Mouse (Mus musculus) C2C12 (cell line): ENCODE data around the gene Bcl6b. TPM values are rescaled to one million over a fixed set of nuclear protein-coding genes. Genes with fewer than 3 reads are reported as not detected.

ENCODE experiments used
- H3K27me3 ChIP-seq: one replicate; pipeline ENCODE4 v1.6.1; 2011; ENCODE audit not compliant: control insufficient read depth, insufficient read depth, insufficient read length
- H3K36me3 ChIP-seq: one replicate; pipeline ENCODE4 v1.6.1; 2011; ENCODE audit not compliant: control insufficient read depth, insufficient read depth
- H3K4me3 ChIP-seq: one replicate; pipeline ENCODE4 v1.5.1; 2011; ENCODE audit warnings: mild to moderate bottlenecking, control low read depth; ENCODE audit not compliant: poor library complexity, insufficient read depth, severe bottlenecking
- H3K79me2 ChIP-seq: one replicate; pipeline ENCODE4 v1.6.1; 2011; ENCODE audit not compliant: control insufficient read depth, insufficient read depth
- H3K79me3 ChIP-seq: one replicate; pipeline ENCODE4 v1.6.1; 2011; ENCODE audit warnings: low read depth, control low read depth
- H3ac ChIP-seq: one replicate; pipeline ENCODE3; 2011; ENCODE audit warnings: low read depth; ENCODE audit not compliant: control insufficient read depth, insufficient read length
- CEBPB ChIP-seq: IDR thresholded peaks from one replicate; pipeline ENCODE4 v1.6.1; 2011; ENCODE audit warnings: low read depth, mild to moderate bottlenecking, control low read depth, moderate library complexity
- CTCF ChIP-seq: IDR thresholded peaks from one replicate; pipeline ENCODE4 v1.5.1; 2011; ENCODE audit not compliant: control insufficient read depth, insufficient read depth, insufficient read length
- FOSL1 ChIP-seq: IDR thresholded peaks from one replicate; pipeline ENCODE4 v1.8.0; 2011; ENCODE audit warnings: mild to moderate bottlenecking, low read length; ENCODE audit not compliant: poor library complexity, insufficient read depth, severe bottlenecking
- MAX ChIP-seq: IDR thresholded peaks from one replicate; pipeline ENCODE4 v1.6.1; 2011; ENCODE audit warnings: mild to moderate bottlenecking, control low read depth
- MYOD1 ChIP-seq: IDR thresholded peaks from one replicate; pipeline ENCODE4 v1.6.1; 2011; ENCODE audit warnings: low read depth; ENCODE audit not compliant: control insufficient read depth, insufficient read length
- MYOG ChIP-seq: IDR thresholded peaks from one replicate; pipeline ENCODE4 v1.6.1; 2011; ENCODE audit not compliant: control insufficient read depth, insufficient read length; ENCODE audit errors: extremely low read depth
- USF1 ChIP-seq: IDR thresholded peaks from one replicate; pipeline ENCODE4 v1.6.1; 2011; ENCODE audit warnings: low read depth, mild to moderate bottlenecking, control low read depth, moderate library complexity
- polyA plus RNA-seq: library from polyadenylated mRNA; unstranded; fragments of >200 nt; fragmentation: generic; extraction: Trizol; gene quantifications from one replicate; pipeline ENCODE4 v1.2.1, GENCODE M21; 2012; ENCODE audit warnings: missing spikeins

Bcl6b gene
- polyA plus RNA-seq, 1 experiment = 9.3 TPM

DNA sequence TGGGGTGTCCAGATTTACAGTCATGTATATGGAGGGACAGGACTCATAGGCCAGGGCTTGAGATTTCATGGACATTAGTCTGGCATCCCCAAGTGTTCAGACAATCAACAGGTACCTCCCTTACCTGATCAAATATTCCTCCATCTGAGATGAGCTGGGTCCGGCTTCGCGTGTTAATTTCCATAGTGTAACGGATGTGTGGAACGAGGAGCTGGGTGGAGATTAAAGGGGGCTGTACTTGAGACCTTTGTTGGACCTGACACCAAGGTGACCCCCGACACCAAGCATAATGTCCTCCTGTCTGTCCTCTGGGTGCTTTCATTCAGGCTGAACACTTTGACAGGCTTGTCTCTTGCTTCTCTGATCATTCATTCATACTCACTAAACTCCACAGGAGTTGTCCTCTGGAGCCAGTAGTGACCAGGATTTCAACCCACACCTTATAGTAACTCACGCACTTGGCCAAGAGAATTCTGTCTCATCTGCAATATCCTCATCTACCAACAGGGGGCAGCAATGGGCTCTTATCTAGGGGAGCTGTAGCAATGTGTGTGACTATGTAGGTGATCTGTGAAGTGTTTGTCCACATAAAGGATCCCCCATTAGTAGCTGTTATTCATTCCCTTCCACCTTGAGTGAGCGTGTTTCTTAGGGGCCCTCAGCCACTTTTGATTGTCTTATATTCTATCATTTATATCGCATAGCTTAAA lies 17.7 kb upstream of the Bcl6b start:
- no peak overlapping the region for H3ac ChIP-seq
- no peaks in the 10 kb centered on the region for H3K79me2 ChIP-seq
- no peak for TF ChIP-seq MAX
- TF ChIP-seq CTCF = peak; percentile 6
- no peak overlapping the region for H3K4me3 ChIP-seq
- H3K36me3 ChIP-seq = no peaks in the 10 kb centered on the region
- peaks cover 30% of the 10 kb centered on the region for H3K27me3 ChIP-seq
- no peaks in the 10 kb centered on the region for H3K79me3 ChIP-seq

DNA sequence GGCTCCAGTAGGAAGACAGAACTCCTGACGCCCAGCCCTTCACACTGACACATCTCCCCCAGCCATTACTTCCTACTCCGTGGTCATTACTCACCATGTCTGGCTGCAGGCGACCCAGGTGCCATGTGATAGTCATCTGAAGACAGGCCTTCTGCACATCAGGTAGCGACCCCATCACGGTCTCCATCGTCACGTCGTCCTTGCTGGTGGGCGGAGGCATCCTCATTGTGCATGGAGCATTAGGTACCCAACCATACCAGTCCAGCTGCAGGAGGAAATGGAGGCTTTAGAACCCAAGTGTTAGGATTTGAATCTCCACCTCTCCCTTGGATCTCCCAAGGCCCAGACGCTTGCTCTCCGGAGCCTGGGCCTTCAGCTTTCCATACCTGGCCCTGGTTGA lies 13.0 kb upstream of the Bcl6b start:
- peaks cover 18% of the 10 kb centered on the region for H3K79me2 ChIP-seq
- peaks cover 16% of the 10 kb centered on the region for H3K79me3 ChIP-seq
- no peaks in the 10 kb centered on the region for H3K36me3 ChIP-seq
- no peak overlapping the region for H3ac ChIP-seq
- H3K4me3 ChIP-seq = no peak overlapping the region
- TF ChIP-seq MYOG = no peak
- no peak for TF ChIP-seq MAX
- TF ChIP-seq CEBPB = no peak
- no peak for TF ChIP-seq USF1
- peaks cover 27% of the 10 kb centered on the region for H3K27me3 ChIP-seq

DNA sequence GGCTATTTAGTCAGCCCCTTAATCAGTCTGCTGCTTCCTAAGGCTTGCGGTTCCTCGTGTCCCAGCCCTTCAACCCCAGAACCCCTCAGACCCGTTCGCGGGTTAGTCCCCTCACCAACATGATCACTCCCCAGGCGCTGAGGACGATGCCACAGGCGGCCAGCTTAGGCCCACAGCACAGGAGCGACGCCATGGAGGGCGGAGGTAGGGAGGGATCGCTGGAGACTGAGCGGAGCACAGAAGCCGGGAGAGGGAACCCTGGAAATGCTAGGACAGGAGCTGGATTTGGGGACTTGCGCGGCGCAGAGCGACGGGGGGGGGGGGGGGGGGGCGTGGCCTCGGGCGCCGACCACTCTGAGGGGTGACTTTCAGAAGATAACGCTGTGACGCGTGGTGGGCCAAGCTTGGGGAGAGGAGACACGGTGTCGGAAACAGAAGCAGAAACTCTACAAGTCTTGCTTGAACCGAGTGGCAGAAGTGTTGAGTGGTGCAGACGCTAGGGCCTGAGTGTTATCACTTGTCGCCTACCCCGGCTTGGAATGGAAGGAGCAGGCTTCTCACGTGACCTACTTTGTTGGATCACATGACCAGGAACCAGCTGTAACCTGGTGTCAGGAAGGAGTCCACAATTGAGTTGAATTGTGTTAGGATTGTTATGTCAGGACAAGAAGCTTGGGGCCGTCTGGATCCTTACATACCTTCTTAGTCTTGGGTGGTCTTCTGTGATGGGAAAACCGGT lies 10.1 kb upstream of the Bcl6b start, which contains the start of the genes Gm21988 and Rnasek:
Gene Gm21988, minus strand, starts transcription at position 290 of the 739 bp plus-strand sequence.
Gene Rnasek, minus strand, starts transcription at position 302 of the 739 bp plus-strand sequence.
- peak within 1 kb of the TSS; percentile 96 for H3ac ChIP-seq

DNA sequence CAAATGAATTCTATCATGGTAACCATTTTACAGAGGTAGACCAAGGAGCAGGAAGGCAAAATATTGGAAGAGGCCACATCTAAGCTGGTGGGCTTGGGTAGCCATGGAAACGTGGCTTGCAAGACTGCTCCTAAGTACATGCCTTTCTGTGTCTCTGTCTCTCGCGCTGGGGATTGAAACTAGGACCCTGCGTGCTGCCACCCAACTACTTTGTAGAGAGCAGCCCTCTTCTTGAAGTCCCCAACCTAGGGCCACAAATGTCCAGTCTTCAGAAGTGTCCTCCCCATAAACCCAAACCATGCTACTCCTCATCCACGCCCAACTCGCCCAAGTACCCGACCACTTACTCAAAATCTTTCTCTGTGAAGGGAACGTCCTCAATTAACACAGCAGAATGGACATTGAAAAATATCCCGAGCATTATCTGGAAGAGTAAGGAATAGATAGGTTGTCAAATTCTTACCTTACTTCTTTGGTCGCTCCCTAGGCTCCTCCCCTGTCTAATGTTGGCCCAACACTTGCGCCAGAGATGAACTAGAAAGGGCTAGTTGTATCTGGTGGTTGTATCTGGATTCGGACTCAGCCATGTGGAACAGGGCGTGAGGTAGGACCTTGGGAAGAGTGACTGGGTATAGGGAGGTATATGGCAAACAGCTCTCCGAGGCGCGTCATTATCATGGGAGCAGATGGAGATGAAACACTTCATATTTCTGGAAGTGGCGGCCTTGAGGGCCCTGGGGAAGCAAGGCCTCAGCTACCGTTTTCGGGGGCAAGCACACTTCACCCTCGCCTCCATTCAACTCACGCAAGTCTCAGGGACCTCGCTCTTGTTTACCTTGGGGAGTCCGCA lies 9.2 kb upstream of the Bcl6b start:
- H3K79me2 ChIP-seq = peaks cover 31% of the 10 kb centered on the region
- peaks cover 18% of the 10 kb centered on the region for H3K79me3 ChIP-seq
- H3K27me3 ChIP-seq = no peaks in the 10 kb centered on the region
- peaks cover 11% of the 10 kb centered on the region for H3K36me3 ChIP-seq
- peak overlapping the region; percentile 96 for H3ac ChIP-seq
- TF ChIP-seq MAX = no peak
- no peak for TF ChIP-seq MYOG
- TF ChIP-seq FOSL1 = no peak
- no peak for TF ChIP-seq CTCF
- TF ChIP-seq MYOD1 = no peak
- no peak for TF ChIP-seq USF1
- TF ChIP-seq CEBPB = no peak
- peak overlapping the region; percentile 84 for H3K4me3 ChIP-seq

More for the DNA sequence above, 10.1 kb upstream of the Bcl6b start, which contains the start of the genes Gm21988 and Rnasek:
- TF ChIP-seq USF1 = peak; percentile 100
- TF ChIP-seq MAX = peak; percentile 23
- TF ChIP-seq MYOG = no peak
- no peak for TF ChIP-seq MYOD1
- TF ChIP-seq CTCF = no peak
- peaks cover 18% of the 10 kb centered on the region for H3K79me3 ChIP-seq
- peaks cover 31% of the 10 kb centered on the region for H3K79me2 ChIP-seq
- H3K36me3 ChIP-seq = peaks cover 9% of the 10 kb centered on the region
- H3K4me3 ChIP-seq = peak within 1 kb of the TSS; percentile 84
- H3K27me3 ChIP-seq = peaks cover 6% of the 10 kb centered on the region

DNA sequence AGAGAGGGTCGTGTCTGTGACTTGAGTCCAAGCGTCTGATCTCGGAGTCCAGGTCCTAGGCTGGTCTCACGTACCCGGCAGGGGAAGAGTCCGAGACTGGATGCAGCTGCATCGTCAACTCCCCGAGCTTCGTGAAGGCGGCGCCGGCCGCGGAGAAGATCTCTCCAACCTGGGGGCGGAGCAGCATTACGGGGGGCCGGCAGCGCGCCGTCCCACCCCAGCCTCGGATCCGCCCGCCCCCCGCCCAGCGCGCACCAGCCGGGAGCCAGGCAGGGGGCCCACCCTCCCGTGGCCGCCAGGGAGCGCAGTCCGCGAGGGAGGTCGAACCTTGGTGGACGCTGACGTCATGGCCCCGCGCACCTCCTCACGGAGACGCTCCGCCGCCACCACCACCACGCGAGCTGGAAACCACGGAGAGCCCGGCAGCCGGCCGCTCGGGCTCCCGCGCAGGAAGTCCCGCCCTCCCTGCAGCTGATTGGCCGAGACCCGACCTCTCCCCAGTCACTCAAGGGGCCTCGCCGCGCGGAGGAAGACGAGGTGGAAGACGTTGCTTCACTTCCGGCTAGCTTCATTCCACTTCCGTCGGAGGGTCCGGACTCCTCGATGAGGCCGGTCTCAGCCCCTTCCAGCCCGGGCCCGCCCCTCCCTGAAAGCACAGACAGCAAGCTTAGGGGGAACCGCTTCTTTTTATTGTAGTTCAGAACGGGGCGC lies 8.0 kb upstream of the Bcl6b start, which contains the start of gene 0610010K14Rik:
Gene 0610010K14Rik, minus strand, starts transcription at position 458 of the 711 bp plus-strand sequence.
- Histone ChIP-seq H3K4me3 (peak within 1 kb of the TSS; percentile 84), H3K79me2 (peaks cover 31% of the 10 kb centered on the region), H3K79me3 (peaks cover 18% of the 10 kb centered on the region), H3K27me3 (no peaks in the 10 kb centered on the region), H3ac (peak within 1 kb of the TSS; percentile 96), H3K36me3 (peaks cover 11% of the 10 kb centered on the region)
- TF ChIP-seq MYOD1 = no peak
- peak; percentile 77 for TF ChIP-seq MAX
- TF ChIP-seq MYOG = no peak
- TF ChIP-seq USF1 = no peak
- TF ChIP-seq CEBPB = peak; percentile 87
- TF ChIP-seq FOSL1 = no peak
- TF ChIP-seq CTCF = peak; percentile 95
